Mouse (Mus musculus) forebrain, embryonic 11.5 days (tissue): ENCODE measurements around the gene Trio. TPM values are rescaled to one million over a fixed set of nuclear protein-coding genes. Genes with fewer than 3 reads are reported as not detected.
A peak's percentile ranks its signal among the peaks of the same experiment; 100 is the strongest.

ENCODE experiments used
- ATAC-seq: fragments of 200-750 bp; cut with Nextera tagmentation; replicated peaks from 2 replicates; pipeline ENCODE4 v1.8.0; 2017; ENCODE audit warnings: moderate TSS enrichment; ENCODE audit not compliant: low FRiP score
- DNase-seq: peaks from one replicate; pipeline ENCODE4 v3.0.0-alpha.2; 2017; ENCODE audit warnings: low spot score
- H3K27ac ChIP-seq: fragments of 300-500 bp; sonication (generic); 2 replicates; pipeline ENCODE4 v1.5.1; 2014; ENCODE audit warnings: low read depth, low read length
- H3K27me3 ChIP-seq: fragments of 300-500 bp; sonication (generic); 2 replicates; pipeline ENCODE4 v1.6.1; 2014; ENCODE audit warnings: mild to moderate bottlenecking, low read length, mixed read lengths; ENCODE audit not compliant: control insufficient read depth, insufficient read depth
- H3K36me3 ChIP-seq: fragments of 300-500 bp; sonication (generic); 2 replicates; pipeline ENCODE4 v1.6.1; 2014; ENCODE audit warnings: mild to moderate bottlenecking, low read length, moderate library complexity, mixed read lengths; ENCODE audit not compliant: control insufficient read depth, insufficient read depth
- H3K4me1 ChIP-seq: fragments of 300-500 bp; sonication (generic); replicated peaks from 2 replicates; pipeline ENCODE4 v1.6.1; 2014; ENCODE audit warnings: low read length, mixed read lengths; ENCODE audit not compliant: control insufficient read depth, insufficient read depth
- H3K4me2 ChIP-seq: fragments of 300-500 bp; sonication (generic); 2 replicates; pipeline ENCODE4 v1.6.1; 2014; ENCODE audit warnings: low read depth, mild to moderate bottlenecking, low read length, moderate library complexity, mixed read lengths; ENCODE audit not compliant: severe bottlenecking
- H3K4me3 ChIP-seq: fragments of 300-500 bp; sonication (generic); 2 replicates; pipeline ENCODE4 v1.5.1; 2014; ENCODE audit warnings: low read depth, low read length
- H3K9ac ChIP-seq: fragments of 300-500 bp; sonication (generic); 2 replicates; pipeline ENCODE4 v1.6.1; 2014; ENCODE audit warnings: low read length
- H3K9me3 ChIP-seq: fragments of 300-500 bp; sonication (generic); 2 replicates; pipeline ENCODE4 v1.6.1; 2016; ENCODE audit warnings: low read length, mixed read lengths; ENCODE audit not compliant: control insufficient read depth
- WGBS: fragments of 180-500 bp; shearing (Covaris S2); extraction: QIAGEN DNeasy Blood & Tissue Kit; methylation state at CpG from one replicate; pipeline ENCODE4 v1.1.7; 2014; 5-methylcytosine and 5-hydroxymethylcytosine counted together
- polyA plus RNA-seq: library from polyadenylated mRNA; unstranded; fragments of >200 nt; fragmentation: Nextera tagmentation; extraction: Ambion mirVana; gene quantifications from 2 replicates; pipeline ENCODE4 v1.2.1, GENCODE M21; 2014

Gene Trio
- polyA plus RNA-seq, 1 experiment from 2014 or later, result 41.8 TPM

- H3K9ac ChIP-seq, result peak overlapping the region; percentile 71; the same call in 1 of the 2 replicates
Observed at GRCm38 (mm10) chr15:27935772-27936746, 89.6 kb downstream of the Trio start.

GRCm38 (mm10) chr15:27933270-27933669 lies 92.4 kb downstream of the Trio start:
- WGBS, result 84% methylated on average over 1 of the region's 1 CpGs
- H3K9ac ChIP-seq, result no peak overlapping the region
- H3K27ac ChIP-seq, result no peak overlapping the region
- peaks cover 18% of the 10 kb centered on the region for H3K4me1 ChIP-seq
- ATAC-seq (no peak), DNase-seq (no peak)
- H3K4me3 ChIP-seq, result no peak overlapping the region
- H3K4me2 ChIP-seq, result no peak overlapping the region
- H3K9me3 ChIP-seq, result no peaks in the 10 kb centered on the region
- no peaks in the 10 kb centered on the region for H3K36me3 ChIP-seq
- H3K27me3 ChIP-seq, result no peaks in the 10 kb centered on the region

More at GRCm38 (mm10) chr15:27935772-27936746, 89.6 kb downstream of the Trio start:
- ATAC-seq, result no peak
- WGBS, result 78% methylated on average over 12 of the region's 12 CpGs
- peak overlapping the region; percentile 86 for H3K27ac ChIP-seq
- H3K9me3 ChIP-seq, result no peaks in the 10 kb centered on the region
- no peak overlapping the region for H3K4me3 ChIP-seq
- H3K27me3 ChIP-seq, result no peaks in the 10 kb centered on the region
- no peak for DNase-seq
- 0 out of 2 replicates have a peak overlapping the region, but pooled peaks have one; percentile 80 for H3K4me2 ChIP-seq
- H3K36me3 ChIP-seq, result no peaks in the 10 kb centered on the region
- H3K4me1 ChIP-seq, result peaks cover 32% of the 10 kb centered on the region

- Histone ChIP-seq H3K27ac (no peak overlapping the region), H3K4me1 (peaks cover 10% of the 10 kb centered on the region; the same call in 1 of the 2 replicates), H3K9ac (no peak overlapping the region), H3K36me3 (no peaks in the 10 kb centered on the region), H3K9me3 (no peaks in the 10 kb centered on the region), H3K4me3 (no peak overlapping the region), H3K27me3 (no peaks in the 10 kb centered on the region), H3K4me2 (no peak overlapping the region)
- no peak for ATAC-seq
- 86% methylated on average over 12 of the region's 12 CpGs for WGBS
- no peak for DNase-seq
Observed at GRCm38 (mm10) chr15:27931891-27932290, 93.8 kb downstream of the Trio start.

- WGBS, result 96% methylated on average over 14 of the region's 14 CpGs
- H3K4me1 ChIP-seq, result peaks cover 7% of the 10 kb centered on the region; the same call in 1 of the 2 replicates
- H3K4me3 ChIP-seq, result no peak overlapping the region
- H3K4me2 ChIP-seq, result no peak overlapping the region
- H3K9me3 ChIP-seq, result no peaks in the 10 kb centered on the region
- no peak overlapping the region for H3K27ac ChIP-seq
- ATAC-seq (no peak), DNase-seq (no peak)
- no peak overlapping the region for H3K9ac ChIP-seq
- no peaks in the 10 kb centered on the region for H3K36me3 ChIP-seq
- H3K27me3 ChIP-seq, result no peaks in the 10 kb centered on the region
Observed at GRCm38 (mm10) chr15:27931459-27931858, 94.2 kb downstream of the Trio start.

GRCm38 (mm10) chr15:27927614-27928013 lies 98.0 kb downstream of the Trio start:
- DNase-seq, result no peak
- Histone ChIP-seq H3K27ac (no peak overlapping the region), H3K9ac (no peak overlapping the region), H3K4me2 (no peak overlapping the region), H3K4me3 (no peak overlapping the region), H3K9me3 (no peaks in the 10 kb centered on the region), H3K27me3 (no peaks in the 10 kb centered on the region), H3K36me3 (no peaks in the 10 kb centered on the region), H3K4me1 (peaks cover 14% of the 10 kb centered on the region; the same call in 1 of the 2 replicates)
- no peak for ATAC-seq
- 90% methylated on average over 6 of the region's 6 CpGs for WGBS

GRCm38 (mm10) chr15:27926941-27927340 lies 98.7 kb downstream of the Trio start:
- Histone ChIP-seq H3K4me1 (peaks cover 18% of the 10 kb centered on the region; the same call in 1 of the 2 replicates), H3K27me3 (no peaks in the 10 kb centered on the region), H3K4me2 (no peak overlapping the region), H3K4me3 (no peak overlapping the region), H3K9ac (no peak overlapping the region), H3K27ac (no peak overlapping the region), H3K36me3 (no peaks in the 10 kb centered on the region), H3K9me3 (no peaks in the 10 kb centered on the region)
- ATAC-seq (no peak), DNase-seq (no peak)
- 82% methylated on average over 18 of the region's 18 CpGs for WGBS

- Histone ChIP-seq H3K27ac (no peak overlapping the region), H3K4me3 (no peak overlapping the region), H3K27me3 (no peaks in the 10 kb centered on the region), H3K36me3 (no peaks in the 10 kb centered on the region), H3K4me1 (peaks cover 18% of the 10 kb centered on the region; the same call in 1 of the 2 replicates), H3K9me3 (no peaks in the 10 kb centered on the region), H3K9ac (no peak overlapping the region), H3K4me2 (no peak overlapping the region)
- DNase-seq (no peak), ATAC-seq (no peak)
- 67% methylated on average over 7 of the region's 7 CpGs for WGBS
Observed at GRCm38 (mm10) chr15:27926450-27926849, 99.2 kb downstream of the Trio start.

GRCm38 (mm10) chr15:27925865-27926264 lies 99.8 kb downstream of the Trio start:
- WGBS, result 62% methylated on average over 8 of the region's 8 CpGs
- Histone ChIP-seq H3K27ac (no peak overlapping the region), H3K4me2 (no peak overlapping the region), H3K9ac (no peak overlapping the region), H3K9me3 (no peaks in the 10 kb centered on the region), H3K4me3 (no peak overlapping the region), H3K4me1 (peaks cover 18% of the 10 kb centered on the region; the same call in 1 of the 2 replicates), H3K27me3 (no peaks in the 10 kb centered on the region), H3K36me3 (no peaks in the 10 kb centered on the region)
- ATAC-seq (no peak), DNase-seq (no peak)
